Mouse (Mus musculus) small intestine, adult 2 months (tissue): Measurements from ENCODE around the gene G6pc.

Experiments
- CTCF ChIP-seq: fragments of 200-500 bp; IDR thresholded peaks from 2 replicates; pipeline ENCODE4 v1.5.1; 2012; ENCODE audit warnings: low read depth, mild to moderate bottlenecking, control low read depth, inconsistent platforms, low read length, moderate library complexity, mixed read lengths; ENCODE audit not compliant: insufficient replicate concordance, insufficient read length; ENCODE audit errors: extremely low read depth
- POLR2A ChIP-seq: fragments of 200-500 bp; IDR thresholded peaks from 2 replicates; pipeline ENCODE4 v1.6.1; 2012; ENCODE audit warnings: low read depth, mild to moderate bottlenecking, control low read depth, inconsistent platforms, low read length, moderate library complexity

DNA sequence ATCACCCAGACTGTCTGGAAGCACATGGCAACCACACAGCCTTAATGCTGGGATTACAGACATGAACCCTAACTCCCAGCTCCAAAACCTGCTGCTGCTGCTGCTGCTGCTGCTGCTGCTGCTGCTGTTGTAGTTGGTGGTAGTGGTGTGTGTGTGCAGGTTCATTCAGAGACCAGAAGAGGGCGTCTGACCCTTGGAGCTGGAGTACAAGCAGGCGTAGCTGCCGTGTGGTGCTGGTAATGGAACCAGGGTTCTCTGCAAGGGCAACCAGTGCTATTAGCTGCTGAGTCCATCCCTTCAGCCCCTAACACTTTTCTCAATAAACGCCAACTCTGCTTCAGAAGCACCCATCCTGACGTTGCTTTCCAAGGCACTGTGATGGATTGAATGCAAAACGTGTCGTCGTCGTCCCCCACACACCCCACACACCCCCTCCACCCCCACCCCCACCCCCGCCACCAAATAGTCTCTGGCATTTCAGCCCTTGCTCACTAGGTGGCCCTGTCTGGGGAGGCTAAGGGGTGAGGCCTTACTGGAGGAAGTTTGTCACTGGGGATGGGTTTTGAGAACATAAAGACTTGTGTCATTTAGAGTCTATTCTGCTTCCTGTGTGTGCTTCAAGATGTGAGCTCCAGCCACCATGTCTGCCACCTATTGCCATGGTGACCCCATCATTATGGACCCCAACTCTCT is 20.1 kb upstream of the G6pc start:
- no peak for TF ChIP-seq POLR2A
- no peak for TF ChIP-seq CTCF
